Mouse (Mus musculus): ENCODE results near the gene Slc35c2. TPM values are rescaled to one million over a fixed set of nuclear protein-coding genes. Genes with fewer than 3 reads are reported as not detected.
A peak's percentile ranks its signal among the peaks of the same experiment; 100 is the strongest.

Slc35c2 gene
- polyA plus RNA-seq, 1 experiment from 2014 or later: 37.6 TPM

DNA sequence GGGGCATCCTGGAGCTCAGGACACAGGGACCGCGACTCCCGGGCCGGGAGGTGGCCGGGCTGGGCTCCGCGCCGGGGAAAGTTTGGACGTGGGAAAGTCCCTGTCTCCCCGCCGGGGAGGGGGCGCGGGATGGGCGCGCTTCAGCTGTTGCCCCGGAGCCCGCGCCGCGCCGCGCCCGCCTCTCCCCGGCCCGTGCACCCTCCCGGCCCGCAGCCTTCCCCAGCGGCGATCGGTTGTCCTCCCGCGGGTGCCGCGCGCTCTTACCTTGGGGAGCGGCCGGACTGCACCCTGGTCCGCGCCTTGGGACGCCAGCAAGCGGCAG, 53.4 kb downstream of the Slc35c2 start:
- peaks cover 22% of the 10 kb centered on the region for H3K4me1 ChIP-seq
- 0% methylated on average over 32 of the region's 41 CpGs for WGBS
- ATAC-seq (ENCODE audit: extremely low read depth, insufficient number of reproducible peaks, low FRiP score, low TSS enrichment): no peak
- no peaks in the 10 kb centered on the region for H3K9me3 ChIP-seq
- H3K27me3 ChIP-seq (replicated peaks): peaks cover 99% of the 10 kb centered on the region
- peak overlapping the region; percentile 61 for H3K4me3 ChIP-seq
- H3K36me3 ChIP-seq: no peaks in the 10 kb centered on the region
- H3K4me2 ChIP-seq: peak overlapping the region; percentile 97
- no peak overlapping the region for H3K27ac ChIP-seq (replicated peaks)
- H3K9ac ChIP-seq: peak overlapping the region; percentile 75

DNA sequence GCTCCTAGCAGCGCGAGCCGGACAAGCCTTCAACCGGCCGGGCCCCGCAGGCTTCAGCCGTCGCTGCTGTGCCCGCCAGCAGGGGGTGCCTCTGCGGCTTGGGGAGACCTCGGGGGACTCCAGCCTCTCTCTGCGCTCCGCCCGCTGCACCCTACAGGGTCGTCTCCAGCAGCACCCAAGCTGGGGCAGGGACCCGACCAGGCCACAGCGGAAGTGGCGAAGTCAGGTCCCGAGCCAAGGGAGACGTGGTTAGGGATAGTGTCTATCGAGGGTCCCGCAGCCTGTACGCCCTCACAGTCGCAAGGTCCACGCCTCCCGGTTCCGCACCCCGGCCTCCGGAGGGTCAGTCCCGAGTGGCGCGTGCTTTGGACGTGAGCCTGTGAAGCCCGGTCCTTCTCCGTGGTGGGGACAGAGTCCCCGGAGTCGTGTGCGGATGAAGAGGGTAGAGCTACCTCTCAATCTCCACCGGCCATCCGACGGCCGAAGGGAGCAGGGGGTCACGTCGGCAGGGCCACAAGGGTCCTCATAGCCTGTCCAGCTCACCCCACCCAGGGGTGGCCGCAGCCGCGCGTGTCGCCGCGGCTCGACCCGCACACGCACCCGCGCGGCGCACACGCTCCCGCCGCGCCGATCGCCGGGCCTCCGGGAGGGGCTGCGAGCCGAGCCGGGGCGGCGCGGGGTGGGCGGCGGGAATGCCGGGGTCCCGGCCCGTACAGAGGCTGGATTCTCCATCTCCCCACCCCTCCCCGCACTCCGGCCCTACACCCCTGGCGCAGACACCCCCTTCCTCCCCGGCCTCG, 54.0 kb downstream of the Slc35c2 start:
- H3K9ac ChIP-seq: peak overlapping the region; percentile 75
- peak overlapping the region; percentile 97 for H3K4me2 ChIP-seq
- peak overlapping the region; percentile 61 for H3K4me3 ChIP-seq
- no peak for ATAC-seq (ENCODE audit: extremely low read depth, insufficient number of reproducible peaks, low FRiP score, low TSS enrichment)
- peaks cover 22% of the 10 kb centered on the region for H3K4me1 ChIP-seq
- H3K27ac ChIP-seq (replicated peaks): no peak overlapping the region
- peaks cover 99% of the 10 kb centered on the region for H3K27me3 ChIP-seq (replicated peaks)
- WGBS: under 1% methylated on average over 68 of the region's 82 CpGs
- no peaks in the 10 kb centered on the region for H3K9me3 ChIP-seq
- H3K36me3 ChIP-seq: no peaks in the 10 kb centered on the region

DNA sequence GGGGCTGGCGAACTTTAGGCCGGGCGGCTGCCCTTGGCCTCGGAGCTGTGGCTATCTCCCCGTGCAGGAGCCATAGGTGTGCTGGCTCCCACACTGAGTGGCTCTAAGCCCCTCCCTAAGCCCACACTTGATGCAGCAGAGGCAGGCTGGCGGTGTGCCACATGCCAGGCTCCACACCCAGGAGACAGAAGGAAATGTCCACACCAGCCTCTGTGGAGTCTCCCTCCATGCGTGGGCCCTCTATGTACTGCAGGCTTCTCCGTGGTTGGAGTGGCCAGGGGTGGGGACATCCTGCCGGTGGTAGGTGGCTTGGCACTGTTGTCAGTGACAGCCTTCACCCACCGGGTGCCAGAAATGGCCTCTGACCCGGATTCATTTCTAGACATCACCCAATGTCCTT, 58.6 kb downstream of the Slc35c2 start:
- Histone ChIP-seq H3K4me3 (no peak overlapping the region), H3K36me3 (no peaks in the 10 kb centered on the region), H3K27me3 (replicated peaks) (peaks cover 100% of the 10 kb centered on the region), H3K4me2 (no peak overlapping the region), H3K9ac (no peak overlapping the region), H3K27ac (replicated peaks) (no peak overlapping the region), H3K4me1 (peaks cover 9% of the 10 kb centered on the region), H3K9me3 (no peaks in the 10 kb centered on the region)
- ATAC-seq (ENCODE audit: extremely low read depth, insufficient number of reproducible peaks, low FRiP score, low TSS enrichment): no peak
- 80% methylated on average over 11 of the region's 11 CpGs for WGBS

Other genes with a start within 250 kb of the Slc35c2 start
- gene Cd40, start 232.2 kb downstream of the Slc35c2 start, polyA plus RNA-seq (2015; fragmentation: Nextera tagmentation; extraction: Ambion mirVana): 7.6 and 8.5 TPM in 2 replicates
- not detected in 2 replicates for gene 1700025C18Rik, start 197.1 kb downstream of the Slc35c2 start, polyA plus RNA-seq (2015; fragmentation: Nextera tagmentation; extraction: Ambion mirVana)
- gene Cdh22, start 53.0 kb downstream of the Slc35c2 start, polyA plus RNA-seq (2015; fragmentation: Nextera tagmentation; extraction: Ambion mirVana): 0.08 TPM in 1 of 2 replicates, not detected in the other
- gene Elmo2, start 38.6 kb upstream of the Slc35c2 start, polyA plus RNA-seq (2015; fragmentation: Nextera tagmentation; extraction: Ambion mirVana): 40.8 and 42.8 TPM in 2 replicates
- 0.16 TPM in 1 of 2 replicates, not detected in the other for gene Zfp663, start 80.9 kb upstream of the Slc35c2 start, polyA plus RNA-seq (2015; fragmentation: Nextera tagmentation; extraction: Ambion mirVana)
- 5.1 and 5.2 TPM in 2 replicates for gene Zfp334, start 100.4 kb upstream of the Slc35c2 start, polyA plus RNA-seq (2015; fragmentation: Nextera tagmentation; extraction: Ambion mirVana)
- 0.18 TPM in 1 of 2 replicates, not detected in the other for gene Ocstamp, start 112.5 kb upstream of the Slc35c2 start, polyA plus RNA-seq (2015; fragmentation: Nextera tagmentation; extraction: Ambion mirVana)
- gene Slc13a3, start 185.4 kb upstream of the Slc35c2 start, polyA plus RNA-seq (2015; fragmentation: Nextera tagmentation; extraction: Ambion mirVana): 0.18 and 0.23 TPM in 2 replicates
- 21.0 and 23.2 TPM in 2 replicates for gene Trp53rka, start 205.5 kb upstream of the Slc35c2 start, polyA plus RNA-seq (2015; fragmentation: Nextera tagmentation; extraction: Ambion mirVana)
- gene Slc2a10, start 215.9 kb upstream of the Slc35c2 start, polyA plus RNA-seq (2015; fragmentation: Nextera tagmentation; extraction: Ambion mirVana): 5.5 and 5.6 TPM in 2 replicates